Mouse (Mus musculus): ENCODE measurements around the gene Ly6g5c. TPM values are rescaled to one million over a fixed set of nuclear protein-coding genes. Genes with fewer than 3 reads are reported as not detected.

Gene Ly6g5c
- not detected for total RNA-seq (2021)
- long read RNA-seq, experiment 1, partial matches to known transcripts = 0 of 1 reads
- long read RNA-seq, experiment 1, other reads (novel, unspliced or antisense) = 1 of 1 reads
- long read RNA-seq, experiment 2 = 0 reads

DNA sequence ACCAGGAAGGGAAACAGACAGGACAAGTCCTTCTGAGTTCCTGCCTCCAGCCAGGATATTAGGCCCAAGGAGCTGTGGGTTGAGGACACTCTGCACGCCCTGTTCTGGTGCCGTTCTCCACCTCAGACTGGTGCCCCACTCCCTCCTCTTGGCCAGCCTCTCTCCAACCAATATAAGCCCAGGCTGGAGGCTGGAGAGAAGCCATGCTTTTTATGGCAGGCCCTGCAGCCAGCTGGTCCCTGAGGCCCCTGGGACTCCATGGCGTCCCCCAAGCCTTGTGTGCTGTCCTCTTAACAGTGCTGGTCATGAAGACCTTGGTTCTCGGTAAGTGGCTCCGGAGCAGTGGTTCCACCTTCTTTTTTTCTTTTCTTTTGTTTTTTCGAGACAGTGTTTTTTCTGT, at the start of gene Ly6g5c:
Ly6g5c (plus strand) TSS at position 183 of the 400 bp plus-strand sequence.
- DNase-seq = no peak

GRCm38 (mm10) chr17:35058316-35058715, 49.8 kb upstream of the Ly6g5c start:
- DNase-seq = no peak

GRCm38 (mm10) chr17:35058911-35059892, 48.9 kb upstream of the Ly6g5c start, which contains the start of gene Ddah2:
Gene Ddah2, plus strand, starts transcription at chr17:35059035.
- DNase-seq = peak; percentile 89

GRCm38 (mm10) chr17:35060071-35060470, 48.0 kb upstream of the Ly6g5c start:
- peak; percentile 16 for DNase-seq

DNA sequence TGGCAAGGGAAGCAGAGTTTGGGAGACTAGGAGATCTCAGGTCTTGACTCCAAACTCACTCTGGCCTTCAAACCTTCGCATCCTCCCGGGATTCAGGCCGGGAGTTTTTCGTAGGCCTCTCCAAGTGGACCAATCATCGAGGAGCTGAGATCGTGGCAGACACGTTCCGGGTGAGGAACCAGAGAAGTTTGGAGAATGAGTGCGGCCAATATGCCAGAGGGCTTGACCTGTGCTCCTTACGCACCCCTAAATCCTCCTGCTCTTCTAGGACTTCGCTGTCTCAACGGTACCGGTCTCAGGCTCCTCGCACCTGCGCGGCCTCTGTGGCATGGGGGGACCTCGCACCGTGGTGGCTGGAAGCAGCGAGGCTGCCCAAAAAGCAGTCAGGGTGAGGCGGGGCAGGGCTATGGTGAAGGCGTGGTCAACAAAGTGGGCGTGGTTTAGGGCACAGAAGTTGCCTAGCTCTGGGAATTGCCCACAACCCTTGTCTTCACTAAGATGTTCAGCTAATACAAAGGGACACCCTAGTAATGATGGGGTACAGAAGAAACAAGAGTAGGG, 47.3 kb upstream of the Ly6g5c start:
- DNase-seq = peak; percentile 20

- DNase-seq = no peak
Measured at GRCm38 (mm10) chr17:35061299-35061698, 46.8 kb upstream of the Ly6g5c start.

DNA sequence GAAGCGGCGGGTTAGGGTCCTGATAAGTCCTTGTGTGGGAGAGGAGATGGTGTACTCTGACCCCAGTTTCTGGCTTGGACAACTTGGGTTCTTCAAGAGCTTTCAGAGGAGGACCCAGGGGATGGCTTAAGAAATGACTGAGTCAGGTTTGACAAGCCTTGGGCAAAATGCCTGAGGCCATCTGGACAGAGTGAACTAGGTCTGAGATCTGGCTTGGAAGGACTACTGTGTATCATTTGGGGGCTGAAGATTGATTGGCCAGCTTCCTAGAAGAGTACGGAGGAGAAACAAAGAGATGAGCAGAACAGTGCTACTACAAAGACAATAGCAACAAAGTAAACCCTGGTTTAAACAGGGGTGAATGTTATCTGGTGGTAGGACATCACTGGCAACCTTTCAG, 44.6 kb upstream of the Ly6g5c start:
- DNase-seq = no peak

DNA sequence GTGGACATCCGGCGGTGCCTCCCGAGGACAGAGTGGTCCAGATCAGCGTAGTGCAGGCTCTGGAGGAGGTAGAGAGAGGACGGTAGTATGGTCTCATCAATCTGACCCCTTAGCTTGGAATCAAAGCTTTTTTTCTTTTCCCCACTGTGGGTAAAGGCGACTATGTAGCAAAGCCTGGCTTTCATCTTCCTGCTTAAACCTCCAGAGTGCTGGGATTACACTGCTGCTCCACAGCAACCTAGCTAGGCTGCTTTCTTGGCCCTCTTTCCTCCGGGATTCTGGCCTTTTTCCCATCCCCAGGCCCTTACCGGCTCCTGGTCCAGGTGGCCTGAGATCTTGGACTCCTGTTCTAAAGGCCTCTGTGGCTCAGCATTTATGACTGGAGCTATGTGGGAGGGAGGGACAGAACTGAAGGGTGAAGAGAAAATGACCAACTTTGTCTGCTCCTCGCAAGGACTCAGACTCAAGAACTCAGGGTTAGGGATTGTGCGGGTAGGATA, 43.7 kb upstream of the Ly6g5c start:
- DNase-seq = no peak

GRCm38 (mm10) chr17:35064951-35065947, 42.8 kb upstream of the Ly6g5c start, which contains the start of gene Ly6g6c:
Gene Ly6g6c, plus strand, starts transcription at chr17:35065388.
- DNase-seq = peak; percentile 46

- DNase-seq = no peak
Measured at GRCm38 (mm10) chr17:35066084-35066483, 42.0 kb upstream of the Ly6g5c start, which contains the start of gene Mpig6b. Gene Mpig6b, minus strand, starts transcription at chr17:35066184.

DNA sequence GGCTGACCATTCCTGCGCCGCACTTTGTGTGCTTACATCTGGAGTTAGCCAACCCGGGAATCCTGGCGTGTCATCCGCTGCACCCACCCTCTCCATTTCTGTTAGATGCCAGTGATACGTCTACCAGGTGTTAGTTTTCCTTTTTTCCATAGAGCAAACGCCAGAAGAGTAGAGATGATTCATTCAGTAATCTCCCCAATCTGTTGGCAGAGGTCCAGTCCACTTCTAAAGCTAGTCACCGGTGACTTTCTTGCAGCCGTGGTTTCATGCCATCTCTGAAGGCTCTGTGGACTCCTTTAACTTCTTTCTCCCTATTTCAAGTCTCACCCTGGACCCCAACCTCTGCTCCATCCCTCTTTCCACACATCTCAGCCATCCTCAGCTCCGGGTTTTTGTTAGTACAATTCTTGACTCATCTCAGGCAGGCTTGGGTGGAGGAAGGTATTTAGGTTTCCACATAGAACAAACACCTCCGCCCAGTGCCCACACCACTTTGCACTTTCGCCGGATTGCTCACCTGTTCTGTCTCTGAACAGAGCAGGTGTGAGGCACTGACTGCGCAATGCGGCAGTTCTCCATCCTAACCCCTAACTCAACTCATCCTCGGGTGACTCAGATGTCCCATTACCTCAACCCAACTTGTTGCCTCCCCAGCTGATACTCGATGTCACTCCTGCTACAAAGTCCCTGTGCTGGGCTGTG, 39.7 kb upstream of the Ly6g5c start:
- DNase-seq = no peak

DNA sequence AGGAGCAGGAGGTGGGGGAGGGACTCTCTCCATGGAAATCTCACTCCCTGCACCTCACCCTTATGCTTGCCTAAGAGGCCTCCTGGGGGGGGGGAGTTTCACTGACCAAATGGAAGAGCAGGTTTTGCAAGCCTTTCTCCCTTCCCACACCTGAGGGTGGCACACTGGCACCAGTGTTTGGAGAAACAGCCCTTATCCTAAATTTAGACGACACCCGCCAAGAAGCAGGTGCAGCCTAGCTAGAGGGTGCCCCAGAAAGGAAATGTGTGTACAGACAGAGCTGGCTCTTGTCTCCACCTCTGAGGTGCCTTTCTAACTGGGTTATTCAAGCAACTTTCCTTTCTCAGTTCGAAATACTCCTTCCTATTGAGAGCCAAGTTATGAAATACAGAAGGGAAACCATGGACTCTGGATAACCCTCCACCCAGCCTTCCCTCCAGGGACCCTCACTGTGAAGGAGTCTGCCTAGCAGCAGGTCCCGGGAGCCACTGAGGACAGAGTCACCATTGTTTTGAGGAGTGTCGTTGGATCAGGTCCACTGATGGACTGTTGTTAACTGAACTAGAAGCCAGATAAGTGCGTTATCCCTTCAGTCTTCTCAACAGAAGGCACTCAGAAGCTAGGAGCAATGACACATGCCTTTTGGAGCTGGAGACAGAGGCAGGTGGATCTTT, 37.4 kb upstream of the Ly6g5c start:
- no peak for DNase-seq

- no peak for DNase-seq
Measured at GRCm38 (mm10) chr17:35071454-35071853, 36.6 kb upstream of the Ly6g5c start.

- DNase-seq = no peak
Measured at GRCm38 (mm10) chr17:35074097-35074496, 34.0 kb upstream of the Ly6g5c start.

DNA sequence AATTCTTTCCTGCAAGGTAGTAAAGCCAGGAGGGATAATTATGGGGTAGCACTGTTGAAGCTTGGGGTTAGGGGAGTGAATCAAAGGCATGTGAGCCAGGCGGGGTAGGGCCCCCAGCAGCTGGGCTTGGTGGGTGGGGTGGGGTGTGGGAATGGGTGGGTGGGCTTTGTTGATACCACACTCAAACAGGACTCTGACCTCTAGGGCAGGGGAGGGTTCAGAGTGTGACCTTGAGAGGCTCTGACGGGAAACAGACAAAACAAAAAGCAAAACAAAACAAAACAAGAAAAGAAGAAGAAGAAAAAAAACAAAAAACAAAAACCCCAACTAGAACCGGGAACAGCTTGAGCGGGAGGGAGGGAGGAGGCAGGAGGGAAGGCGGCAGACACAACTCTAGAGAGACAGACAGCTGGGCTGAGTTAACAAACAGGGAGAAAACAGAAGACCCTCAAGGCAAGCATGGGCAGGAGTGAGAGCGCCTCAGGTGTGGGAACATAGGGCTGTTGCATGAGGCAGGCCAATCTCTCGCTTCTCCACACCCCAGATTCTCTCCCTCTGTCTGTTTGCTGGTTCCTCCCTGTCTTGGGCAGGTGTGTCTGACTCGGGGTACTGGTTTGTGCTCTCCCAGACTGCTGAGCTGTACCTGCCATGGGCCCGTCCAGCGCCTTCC, 31.4 kb upstream of the Ly6g5c start, which contains the start of gene Ly6g6e:
Ly6g6e (plus strand) TSS at position 396 of the 670 bp plus-strand sequence.
- DNase-seq = no peak

GRCm38 (mm10) chr17:35077285-35077684, 30.8 kb upstream of the Ly6g5c start:
- DNase-seq = no peak

DNA sequence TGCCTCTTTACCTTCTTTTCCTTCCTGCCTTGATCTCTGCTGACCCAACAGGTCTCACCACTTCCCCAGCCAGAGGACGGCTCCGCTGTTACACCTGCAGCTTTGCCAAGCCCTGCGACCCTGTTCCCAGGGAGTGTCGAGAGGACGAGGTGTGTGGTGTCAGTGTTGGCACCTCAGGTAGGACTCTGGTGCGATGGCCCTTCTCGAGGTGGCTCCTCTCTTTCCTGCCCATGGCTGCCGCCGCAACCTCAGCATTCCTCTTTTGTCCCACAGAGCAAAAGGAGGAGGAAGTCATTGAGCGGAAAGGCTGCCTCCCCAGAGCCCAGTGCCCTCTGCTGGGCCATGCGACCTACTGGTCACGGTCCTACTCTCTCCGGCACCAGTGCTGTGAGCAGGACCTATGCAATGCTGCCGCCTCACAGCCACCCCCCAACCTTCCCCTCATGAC, 30.3 kb upstream of the Ly6g5c start, which contains the start of gene Ly6g6d:
Ly6g6d (minus strand) TSS at position 280 of the 448 bp plus-strand sequence.
- no peak for DNase-seq

DNA sequence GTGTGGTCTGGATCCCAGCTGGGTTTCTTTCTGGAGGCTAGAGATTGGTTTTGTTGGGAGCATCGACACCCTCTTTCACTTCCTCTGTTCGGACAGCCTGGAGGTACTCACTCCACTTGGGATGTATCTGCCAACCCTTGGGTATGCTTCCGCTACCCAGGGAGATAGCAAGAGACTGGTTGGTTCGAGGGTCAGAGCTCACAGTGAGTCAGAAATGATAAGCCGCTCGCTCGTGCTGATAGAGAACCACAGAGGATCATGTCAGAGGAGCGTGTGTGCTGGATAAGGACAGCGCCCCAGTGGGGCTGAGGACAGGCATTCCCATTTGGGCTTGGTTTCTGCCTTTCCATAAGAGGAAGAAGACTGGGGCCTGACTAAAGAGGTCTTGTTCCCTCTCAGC, 28.3 kb upstream of the Ly6g5c start:
- DNase-seq = no peak

GRCm38 (mm10) chr17:35080248-35080647, 27.8 kb upstream of the Ly6g5c start:
- no peak for DNase-seq

Measured in gastrocnemius, postnatal 25 days (tissue).